Mouse (Mus musculus) activated CD4-positive, CD25-positive, alpha-beta regulatory T cell, adult 4 months (primary cell): ENCODE measurements around the gene Grhl3. TPM values are rescaled to one million over a fixed set of nuclear protein-coding genes. Genes with fewer than 3 reads are reported as not detected.
"Not testable (repeated sequence)": the region's sequence is repeated elsewhere in the genome, so short reads cannot be mapped to it uniquely, and the experiment has no call there.

Experiments used
- ATAC-seq: one replicate; pipeline ENCODE4 v1.8.0; 2017
- polyA plus RNA-seq, 2 experiments: library from polyadenylated mRNA; unstranded; fragments of 100-300 nt; shearing (Covaris generic); gene quantifications; one replicate each; pipeline ENCODE4 v1.2.1; 2017

The Grhl3 gene
- polyA plus RNA-seq, result not detected

DNA sequence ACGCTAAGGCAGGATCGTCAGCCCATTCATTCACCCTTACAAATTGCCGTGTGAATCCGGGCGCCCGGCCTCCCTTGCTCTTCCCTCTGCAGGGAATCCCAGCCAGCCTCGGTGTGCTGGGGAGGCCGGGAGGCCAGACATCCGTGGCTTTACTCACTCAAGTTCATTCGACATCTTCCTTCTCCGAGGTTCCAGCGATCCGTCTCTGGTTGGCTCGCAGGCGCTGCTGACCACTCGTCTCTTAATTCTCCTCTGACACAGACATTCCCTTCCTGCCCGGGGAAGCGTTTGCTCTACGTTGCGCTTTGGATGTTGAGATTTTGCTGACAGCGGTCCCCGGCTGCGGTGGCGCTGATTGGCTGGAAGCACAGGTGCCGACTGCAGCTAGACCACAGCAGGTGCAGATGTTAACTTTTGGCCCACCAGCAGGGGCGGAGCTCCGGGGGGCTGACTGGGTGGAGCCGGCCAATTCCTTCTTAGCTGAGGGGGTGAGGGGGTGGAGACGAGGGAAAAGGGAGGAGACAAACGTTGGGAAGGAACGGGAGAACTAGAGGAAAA, at the start of gene Grhl3:
Gene Grhl3 (minus strand): TSS at position 380 of the 558 bp plus-strand sequence.
- no peak for ATAC-seq

DNA sequence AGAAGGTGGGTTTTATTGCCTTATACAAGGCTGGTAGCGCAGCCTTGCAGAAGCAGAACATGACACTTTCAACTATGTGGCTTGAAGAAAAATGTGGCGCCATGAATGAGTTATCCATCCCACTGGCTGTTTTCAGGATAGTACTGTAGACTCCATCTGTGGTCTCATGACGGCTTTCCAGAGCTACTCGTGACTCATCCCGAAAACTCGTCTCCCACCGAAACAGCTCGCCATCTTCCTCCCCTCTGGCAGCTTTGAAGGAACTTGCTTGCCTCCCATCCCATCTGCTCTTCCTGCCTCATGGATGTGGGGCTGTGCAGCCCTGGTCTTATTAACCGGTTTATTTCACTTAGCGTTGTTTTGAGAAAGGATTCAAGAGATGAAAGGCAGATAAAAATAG, 48.9 kb upstream of the Grhl3 start:
- no peak for ATAC-seq

DNA sequence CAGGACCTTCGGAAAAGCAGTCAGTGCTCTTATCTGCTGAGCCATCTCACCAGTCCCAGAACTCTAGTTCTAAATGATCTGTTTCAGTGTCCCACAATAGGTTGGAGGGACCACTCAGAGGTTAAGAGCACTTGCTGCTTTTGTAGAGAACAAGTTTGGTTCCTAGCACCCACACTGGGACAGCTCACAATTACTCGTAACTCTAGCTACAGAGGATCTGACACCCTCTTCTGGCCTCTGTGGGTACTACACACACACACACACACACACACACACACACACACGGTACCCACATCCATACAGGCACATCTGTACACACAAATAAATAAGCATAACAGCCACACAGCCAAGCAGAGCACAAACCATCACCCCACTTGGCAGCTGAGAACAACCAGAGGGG, 47.0 kb upstream of the Grhl3 start:
- ATAC-seq, result no peak

DNA sequence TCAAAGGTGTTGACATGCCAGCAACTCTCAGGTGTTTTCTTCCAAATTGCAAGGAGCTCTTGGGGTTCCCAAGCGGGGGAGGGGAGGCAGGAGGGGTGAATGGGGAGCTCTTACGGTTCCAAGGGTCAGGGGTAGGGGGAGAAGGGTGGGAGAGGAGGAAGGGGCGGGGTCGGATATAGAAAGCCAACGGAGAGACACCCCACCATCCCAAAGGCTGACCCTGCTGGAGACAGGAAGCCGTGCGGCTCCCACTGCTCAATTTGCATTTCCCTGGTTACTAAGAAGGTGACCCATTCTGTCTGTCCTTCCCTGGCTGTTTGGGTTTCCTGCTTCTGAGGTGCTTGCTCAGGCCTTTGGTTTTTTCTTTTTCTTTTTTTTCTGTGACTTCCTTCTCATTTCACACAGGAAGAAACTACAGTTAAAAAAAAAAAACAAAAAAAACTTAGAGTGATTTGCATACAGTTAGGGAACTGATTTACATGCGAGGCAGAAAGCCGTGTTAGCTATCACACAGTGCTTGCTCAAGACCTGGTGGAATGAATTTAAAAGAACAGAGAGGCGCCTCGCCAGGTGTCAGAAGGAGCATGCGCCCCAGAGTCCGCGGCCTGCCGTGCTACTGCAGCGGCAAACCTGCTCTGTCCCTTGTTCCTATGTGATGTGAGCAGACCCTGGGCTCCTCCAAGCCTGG, 44.5 kb upstream of the Grhl3 start:
- no peak for ATAC-seq

DNA sequence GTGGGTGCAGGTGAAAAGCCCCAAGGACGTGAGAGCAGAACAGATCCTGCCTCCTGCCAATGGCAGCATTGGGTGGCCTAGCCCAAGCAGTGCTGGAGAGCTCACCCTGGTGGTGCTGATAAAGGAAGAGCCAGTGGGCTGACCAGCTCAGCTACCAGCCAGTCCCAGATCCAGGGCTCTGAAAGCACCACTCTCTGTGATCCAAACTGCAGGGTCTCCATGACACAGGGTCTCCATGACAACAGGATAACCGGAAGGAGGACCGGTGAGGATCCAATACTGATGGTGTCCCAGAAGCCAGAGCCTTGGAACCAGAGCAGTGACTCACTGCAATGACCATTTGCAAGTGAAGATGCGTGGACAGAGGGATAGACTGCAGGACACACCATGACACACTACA, 43.6 kb upstream of the Grhl3 start:
- ATAC-seq, result no peak

DNA sequence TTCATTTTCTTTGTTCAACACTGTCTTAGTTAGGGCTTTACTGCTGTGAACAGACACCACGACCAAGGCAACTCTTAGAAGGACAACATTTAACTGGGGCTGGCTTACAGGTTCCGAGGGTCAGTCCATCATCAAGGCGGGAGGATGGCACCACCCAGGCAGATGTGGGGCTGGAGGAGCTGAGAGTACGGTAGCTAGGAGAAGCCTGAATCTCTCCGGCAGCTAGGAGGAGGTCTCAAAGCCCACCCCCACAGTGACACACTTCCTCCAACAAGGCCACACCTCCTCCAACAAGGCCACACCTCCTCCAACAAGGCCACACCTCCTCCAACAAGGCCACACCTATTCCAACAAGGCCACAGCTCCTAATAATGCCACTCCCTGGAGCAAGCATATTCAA, 41.9 kb upstream of the Grhl3 start:
- not testable (repeated sequence) for ATAC-seq

DNA sequence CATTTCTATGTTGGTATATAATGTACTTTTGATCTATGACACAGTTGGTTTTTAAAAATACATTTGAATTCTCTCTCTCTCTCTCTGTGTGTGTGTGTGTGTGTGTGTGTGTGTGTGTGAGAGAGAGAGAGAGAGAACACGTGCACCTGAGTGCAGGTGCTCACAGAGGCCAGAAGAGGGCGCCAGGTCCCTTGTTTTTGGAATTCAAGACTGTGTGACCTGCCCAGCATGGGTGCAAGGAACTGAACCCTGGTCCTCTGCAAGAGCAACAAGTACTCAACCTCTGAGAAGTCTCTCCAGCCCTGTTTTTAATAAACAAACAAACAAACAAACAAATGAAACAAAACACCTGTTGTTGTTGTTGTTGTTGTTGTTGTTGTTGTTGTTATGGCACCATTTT, 36.6 kb upstream of the Grhl3 start:
- ATAC-seq, result no peak

DNA sequence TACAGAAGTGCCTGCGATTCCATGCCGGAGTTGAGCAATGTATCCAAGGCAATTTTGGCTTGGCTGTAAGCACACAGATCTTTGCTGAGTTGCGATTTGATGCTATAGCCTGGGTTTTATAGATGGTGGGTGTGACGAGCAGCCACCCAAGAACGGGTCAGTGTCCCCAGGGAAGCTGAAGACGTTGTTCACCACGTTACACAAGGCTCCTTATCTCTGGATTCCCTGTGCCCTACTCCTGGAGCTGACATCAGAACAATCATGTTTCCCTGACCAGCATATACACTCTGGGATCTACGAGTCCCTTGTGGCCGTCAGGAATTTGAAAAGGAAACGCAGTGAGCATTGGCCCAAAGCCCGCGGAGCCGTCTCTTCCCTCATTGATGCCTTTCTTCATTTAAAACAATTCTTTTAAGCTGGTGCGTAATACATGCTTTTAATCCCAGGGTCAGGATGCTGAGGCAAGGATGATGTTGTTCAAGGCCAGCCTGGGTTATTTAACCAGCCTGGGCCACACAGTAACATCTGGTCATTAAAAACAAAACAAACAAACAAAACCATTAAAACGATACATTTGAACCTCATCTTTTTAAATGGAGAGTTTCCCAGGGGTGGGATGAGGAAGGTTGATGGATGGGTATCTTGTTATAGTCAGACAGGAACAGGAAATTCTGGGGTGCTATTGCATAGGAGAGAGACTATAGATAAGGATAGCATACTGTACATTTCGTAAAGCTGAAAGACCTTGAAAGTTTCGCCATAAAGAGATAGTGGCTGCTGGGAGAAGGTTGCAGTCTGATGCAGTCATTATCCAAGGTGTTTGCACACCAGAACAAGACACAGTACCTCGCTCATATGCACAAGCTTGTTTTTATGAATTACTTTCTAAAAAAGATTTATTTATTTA, 34.8 kb upstream of the Grhl3 start:
- ATAC-seq, result no peak

DNA sequence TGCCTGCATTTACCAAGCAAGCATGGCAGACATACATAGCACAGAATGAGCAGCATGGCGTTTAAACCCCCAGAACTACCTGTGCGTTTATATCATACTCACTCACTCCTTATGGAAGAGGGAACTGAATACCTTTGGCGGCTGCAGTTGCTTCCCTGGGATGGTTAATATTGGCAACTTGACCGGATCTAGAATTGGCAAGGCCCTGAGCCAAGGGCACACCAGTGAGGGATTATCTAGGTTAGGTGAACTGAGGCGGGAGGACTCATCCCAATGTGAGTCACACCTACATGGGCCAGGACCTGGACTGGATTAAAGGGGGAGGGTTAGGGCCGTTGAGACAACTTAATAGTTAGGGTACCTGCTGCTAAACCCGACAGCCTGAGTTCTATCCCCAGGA, 32.8 kb upstream of the Grhl3 start:
- no peak for ATAC-seq

DNA sequence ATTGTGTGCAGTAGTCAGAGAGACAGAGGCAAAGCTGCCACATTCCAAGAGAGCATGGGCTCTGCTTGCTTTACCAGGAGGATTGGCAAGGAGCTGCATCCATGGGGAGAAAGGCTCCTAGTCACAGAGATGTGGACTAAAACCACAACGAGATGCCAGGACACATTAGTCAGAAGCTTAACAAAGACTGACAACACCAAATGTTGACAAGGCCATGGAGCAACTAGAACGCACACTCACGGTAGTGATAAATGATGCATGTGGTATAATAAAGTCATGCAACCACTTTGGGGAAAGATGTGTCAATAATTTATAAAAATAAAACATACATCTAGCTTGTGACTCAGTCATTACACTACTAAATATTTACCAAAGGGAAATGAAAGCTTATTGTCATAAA, 28.1 kb upstream of the Grhl3 start:
- no peak for ATAC-seq

DNA sequence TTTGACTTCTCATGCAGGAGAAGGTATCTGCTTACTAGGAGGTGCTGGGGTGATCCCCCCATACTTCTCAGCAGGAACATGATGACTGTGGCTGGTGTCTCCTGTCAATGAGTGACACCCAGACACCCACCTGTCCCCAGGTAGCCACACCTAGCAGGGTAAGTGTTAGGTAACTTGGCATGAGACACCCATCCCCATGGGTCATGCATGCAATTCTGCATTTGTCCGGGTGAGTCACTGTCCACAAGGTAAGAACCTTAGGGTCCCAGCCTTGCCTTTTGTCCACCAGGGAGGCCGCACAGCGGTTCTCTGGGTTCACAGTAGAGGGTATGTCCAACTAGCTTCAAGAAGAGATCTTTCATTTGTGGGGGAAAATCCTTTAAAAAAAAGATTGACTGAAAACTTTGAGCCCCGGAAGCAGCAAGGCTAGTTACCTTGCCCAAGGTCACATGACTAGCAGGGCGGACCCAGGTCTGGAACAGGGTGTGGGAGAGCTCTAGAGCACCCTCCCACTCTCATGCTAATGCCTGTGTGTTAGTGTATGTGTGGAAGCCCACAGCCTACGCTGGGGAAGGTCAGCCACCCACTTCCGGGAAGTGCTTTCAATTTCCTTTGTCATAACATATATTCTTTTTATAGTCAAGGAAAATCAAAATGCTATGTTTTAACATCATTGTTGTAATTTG, 26.2 kb upstream of the Grhl3 start:
- no peak for ATAC-seq

DNA sequence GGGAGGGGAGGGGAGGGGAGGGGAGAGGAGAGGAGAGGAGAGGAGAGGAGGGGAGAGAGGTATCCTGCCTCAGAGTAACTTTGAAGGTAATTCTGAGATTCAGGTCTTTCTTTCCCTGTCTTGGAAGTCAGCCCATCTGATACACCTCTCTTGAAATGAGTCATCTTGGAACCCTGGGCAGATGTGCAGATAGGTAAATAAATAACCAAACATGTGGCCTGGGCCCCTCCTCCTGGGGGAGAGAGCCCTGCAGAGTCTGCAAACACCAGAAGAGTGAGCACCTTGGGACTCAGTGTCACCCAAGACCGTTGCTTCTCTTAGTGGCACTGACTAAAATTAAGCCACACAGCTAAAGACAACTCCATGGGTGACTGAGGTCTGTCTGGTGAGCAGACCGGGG, 25.6 kb upstream of the Grhl3 start:
- no peak for ATAC-seq

DNA sequence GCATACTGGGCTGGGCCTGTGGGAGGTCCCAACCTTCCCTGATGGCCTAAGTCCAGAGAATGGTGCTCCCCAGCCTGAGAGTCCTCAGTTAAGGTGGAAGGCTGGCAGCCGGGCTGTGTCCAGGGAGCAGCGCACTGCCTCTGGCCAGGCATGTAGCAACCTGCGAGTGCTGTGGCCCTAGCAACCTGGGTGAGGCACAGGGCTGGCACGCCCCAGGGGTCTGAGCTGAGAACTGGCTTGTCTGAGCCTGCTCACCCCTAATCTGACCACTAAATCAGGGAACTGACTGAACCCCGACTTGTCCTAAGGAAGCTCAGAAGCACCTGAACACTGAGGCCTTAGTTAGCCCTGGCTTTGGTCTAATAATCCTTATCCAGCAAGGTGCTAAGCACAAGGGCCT, 24.1 kb upstream of the Grhl3 start:
- ATAC-seq, result no peak

DNA sequence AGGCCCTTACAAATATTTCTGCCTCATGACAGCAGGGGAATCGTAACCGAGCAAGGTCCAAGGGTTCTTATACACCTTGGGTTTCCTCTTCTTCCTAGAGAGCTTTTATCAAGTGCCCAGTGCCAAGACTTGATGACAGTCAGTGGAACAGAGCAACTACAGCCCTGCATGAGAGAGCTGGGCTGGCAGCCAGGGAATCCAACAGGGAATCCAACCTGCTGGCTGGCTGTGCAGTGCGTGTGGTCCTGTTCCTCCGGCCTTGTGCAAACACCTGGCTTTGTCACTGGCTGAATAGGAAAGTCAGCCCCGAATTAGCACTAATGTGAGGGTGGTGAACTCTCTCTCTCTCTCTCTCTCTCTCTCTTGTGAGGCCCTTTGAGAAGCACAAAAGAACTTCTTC, 22.5 kb upstream of the Grhl3 start:
- no peak for ATAC-seq

DNA sequence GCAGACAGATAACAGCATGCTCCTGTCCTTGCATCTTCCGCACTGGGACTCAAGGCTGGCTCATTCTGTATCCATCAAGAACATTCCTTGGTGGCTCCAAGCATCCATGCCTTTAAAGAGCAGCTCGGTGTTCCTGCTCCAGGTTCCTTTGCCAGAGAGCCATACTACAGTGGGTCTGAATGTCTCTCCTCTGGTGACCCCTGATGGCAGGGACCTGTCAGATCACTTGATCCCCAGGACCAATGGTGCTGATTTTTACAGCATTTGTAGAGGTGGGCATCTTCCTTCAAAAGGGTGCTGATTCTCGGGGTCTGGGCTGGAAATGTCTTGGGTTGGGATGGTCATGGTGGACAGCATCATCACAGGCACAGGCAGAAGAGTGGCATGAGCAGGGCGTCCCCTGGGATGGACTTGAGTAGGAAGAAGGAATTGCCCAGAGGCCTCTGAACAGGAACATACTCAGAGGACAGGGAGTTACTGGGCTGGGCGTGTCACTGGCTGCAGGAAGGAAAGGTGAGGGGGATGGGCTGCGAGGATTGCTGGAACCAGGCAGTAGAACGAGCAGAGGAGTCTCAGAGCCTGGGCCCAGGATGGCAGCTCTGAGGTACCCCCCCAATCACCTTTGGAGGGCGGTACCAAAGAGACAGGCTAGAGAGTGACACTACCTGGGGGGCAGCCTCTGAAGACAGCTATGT, 18.3 kb upstream of the Grhl3 start:
- no peak for ATAC-seq

DNA sequence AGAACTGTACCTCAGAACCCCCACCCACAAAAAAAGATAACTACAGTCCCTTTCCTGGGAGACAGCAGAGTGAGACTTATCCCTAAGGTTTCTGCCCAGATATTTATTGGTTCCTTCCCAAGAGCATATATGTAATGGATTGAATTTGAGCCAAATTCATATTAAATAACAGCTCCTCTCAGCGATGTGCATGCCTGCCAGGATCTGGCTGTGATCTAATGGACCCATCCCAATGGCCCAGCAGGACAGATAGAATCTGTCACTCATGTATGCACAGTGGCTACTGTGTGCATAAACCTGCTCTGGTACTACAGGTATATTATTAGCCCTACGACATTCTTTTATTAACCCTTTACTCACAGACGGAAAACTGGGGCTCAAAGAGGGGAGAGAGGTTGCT, 17.7 kb upstream of the Grhl3 start:
- no peak for ATAC-seq

DNA sequence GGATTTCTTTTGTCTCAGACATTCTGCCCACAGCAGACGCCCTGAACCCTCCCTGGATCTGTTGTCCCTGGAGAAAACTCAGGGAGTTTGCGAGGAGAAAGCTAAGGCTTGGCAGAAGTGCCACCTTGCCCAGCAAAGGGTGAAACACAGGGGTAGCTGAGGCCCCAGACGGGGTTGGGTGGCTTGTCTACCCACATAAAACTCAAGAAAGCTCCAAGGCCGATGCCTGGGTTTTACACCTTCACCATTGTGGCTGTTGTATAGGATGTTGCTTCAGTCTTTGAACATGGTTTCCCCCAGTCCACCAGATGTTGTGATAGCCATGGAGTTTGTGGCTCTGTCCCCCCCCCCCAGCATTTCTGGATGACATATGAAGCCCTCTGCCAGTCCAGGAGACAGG, 11.4 kb upstream of the Grhl3 start:
- ATAC-seq, result no peak

DNA sequence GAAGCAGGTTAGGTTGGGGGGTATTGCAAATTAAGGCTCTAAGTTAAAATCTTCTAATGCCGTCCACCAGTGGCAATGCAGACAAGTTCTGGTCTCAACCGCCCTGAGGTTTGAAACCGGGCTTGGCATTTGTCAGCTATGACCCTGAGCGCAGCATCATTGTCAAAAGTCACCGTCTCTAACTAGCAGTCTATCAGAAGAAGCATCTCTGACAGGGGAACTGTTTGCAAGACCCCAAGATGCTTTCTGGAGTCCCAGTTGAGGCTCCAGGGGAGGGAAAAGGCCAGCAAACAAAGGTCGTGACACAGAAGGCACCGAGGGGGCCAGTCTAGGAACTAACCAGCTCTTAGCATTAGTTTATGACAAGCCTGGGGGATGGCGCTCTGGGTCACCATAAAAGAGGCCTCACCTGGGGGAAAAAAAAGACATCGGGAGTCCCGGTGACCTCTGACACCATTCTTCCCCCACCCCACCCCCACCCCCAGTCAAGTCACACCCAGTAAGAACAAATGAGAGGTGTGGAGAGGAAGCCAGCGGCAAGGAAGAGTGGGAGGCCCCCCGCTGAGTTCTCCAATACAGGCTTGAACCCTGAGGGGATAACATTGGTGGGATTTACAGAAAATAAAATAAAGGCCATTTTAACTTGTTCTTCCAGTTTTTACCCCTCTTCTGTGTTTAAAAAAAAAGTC, 7.9 kb upstream of the Grhl3 start:
- ATAC-seq, result no peak

DNA sequence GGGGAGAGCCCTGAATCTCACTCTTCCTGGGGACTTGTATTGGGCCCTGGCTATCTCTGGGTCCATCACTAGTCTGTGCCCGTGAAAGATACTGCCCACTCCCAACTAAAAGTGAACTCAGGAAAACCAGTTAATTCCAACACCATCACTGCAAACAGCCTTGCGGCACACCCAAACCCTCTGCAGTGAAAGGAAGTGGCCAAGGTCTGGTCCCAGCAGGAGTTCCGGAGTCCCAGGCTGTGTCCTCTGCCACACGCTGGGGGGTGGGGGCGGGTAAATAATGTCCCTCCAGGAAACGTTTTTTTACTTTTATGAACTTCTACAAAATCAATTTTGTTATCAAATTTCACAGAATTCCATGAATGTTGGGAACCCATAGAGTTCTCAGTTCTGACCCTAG, 6.3 kb upstream of the Grhl3 start:
- ATAC-seq, result no peak

DNA sequence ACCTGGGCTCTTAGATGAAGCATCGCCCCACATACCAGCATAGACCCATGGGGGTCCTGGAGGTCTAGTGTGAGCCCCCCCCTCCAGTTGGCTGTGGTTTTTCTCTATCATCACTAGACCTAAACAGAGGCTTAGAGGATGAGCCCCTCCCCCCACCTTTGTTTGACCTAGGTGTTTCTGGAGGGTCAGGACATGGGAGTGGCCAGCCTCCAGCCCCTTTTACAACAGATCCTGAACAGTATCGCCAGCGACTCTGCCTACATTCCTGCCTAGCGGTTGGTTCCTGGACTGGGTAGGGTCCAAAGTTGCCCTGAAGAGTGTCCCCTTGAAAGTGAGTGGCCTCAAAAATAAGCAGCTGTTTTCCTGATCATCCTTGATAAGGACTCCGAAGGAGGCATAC, 5.1 kb upstream of the Grhl3 start:
- ATAC-seq, result no peak

DNA sequence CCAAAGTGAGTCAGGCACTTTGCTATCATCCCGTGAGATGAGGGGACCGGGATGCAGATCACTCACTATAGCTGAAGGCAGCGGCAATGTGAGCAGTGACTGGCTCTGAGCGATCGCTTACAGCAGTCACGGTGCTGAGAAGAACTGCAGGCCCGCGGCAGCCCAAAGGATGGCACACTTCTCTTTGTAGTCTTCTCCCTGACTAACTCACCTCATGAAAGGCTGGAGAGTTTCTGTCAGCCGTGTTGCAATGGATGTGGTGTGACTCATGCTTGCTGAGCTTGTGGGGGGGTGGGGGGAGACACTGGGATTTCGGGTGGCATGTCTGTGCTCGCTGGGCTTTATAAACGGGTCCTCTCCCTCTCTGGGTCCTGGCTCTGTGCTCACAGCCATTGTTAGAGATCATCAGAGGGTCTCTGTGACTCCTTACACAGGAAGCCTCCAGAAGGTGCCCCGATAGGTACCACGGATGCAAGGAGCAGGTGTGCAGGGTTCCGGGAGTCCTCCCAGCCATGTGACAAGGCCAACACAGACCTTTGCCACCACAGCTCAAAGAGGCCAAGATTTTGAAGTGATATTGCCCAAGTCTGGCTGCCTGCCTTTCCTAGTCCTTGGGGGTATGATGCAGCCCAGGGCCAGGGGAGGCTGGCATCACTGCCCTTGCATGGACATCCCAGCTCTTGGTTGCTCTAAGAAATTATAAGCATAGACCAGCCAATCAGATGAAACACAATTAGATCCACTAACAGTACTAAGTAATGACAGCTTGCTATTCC, 2.1 kb upstream of the Grhl3 start:
- no peak for ATAC-seq
